Mouse (Mus musculus) limb, embryonic 11.5 days (tissue): Measurements from ENCODE around the gene Ppip5k2. TPM values are rescaled to one million over a fixed set of nuclear protein-coding genes. Genes with fewer than 3 reads are reported as not detected.

Source experiments
- ATAC-seq: fragments of 200-750 bp; cut with Nextera tagmentation; 2 replicates; pipeline ENCODE4 v1.8.0; 2017; ENCODE audit warnings: low read depth; ENCODE audit not compliant: insufficient number of reproducible peaks, low FRiP score, low TSS enrichment
- DNase-seq: peaks from one replicate; pipeline ENCODE4 v3.0.0-alpha.2; 2015; ENCODE audit warnings: low spot score
- H3K27ac ChIP-seq: fragments of 300-500 bp; sonication (generic); replicated peaks from 2 replicates; pipeline ENCODE4 v1.5.1; 2014; ENCODE audit warnings: low read depth, mild to moderate bottlenecking, low read length
- H3K27me3 ChIP-seq: fragments of 300-500 bp; sonication (generic); 2 replicates; pipeline ENCODE4 v1.6.1; 2014; ENCODE audit warnings: mild to moderate bottlenecking, low read length, mixed read lengths; ENCODE audit not compliant: control insufficient read depth, insufficient read depth
- H3K36me3 ChIP-seq: fragments of 300-500 bp; sonication (generic); 2 replicates; pipeline ENCODE4 v1.6.1; 2014; ENCODE audit warnings: mild to moderate bottlenecking, low read length, moderate library complexity, mixed read lengths; ENCODE audit not compliant: control insufficient read depth, insufficient read depth
- H3K4me1 ChIP-seq: fragments of 300-500 bp; sonication (generic); 2 replicates; pipeline ENCODE4 v1.6.1; 2014; ENCODE audit warnings: low read length, mixed read lengths; ENCODE audit not compliant: control insufficient read depth, insufficient read depth
- H3K4me2 ChIP-seq: fragments of 300-500 bp; sonication (generic); 2 replicates; pipeline ENCODE4 v1.6.1; 2014; ENCODE audit warnings: low read depth, mild to moderate bottlenecking, moderate library complexity; ENCODE audit not compliant: severe bottlenecking
- H3K4me3 ChIP-seq: fragments of 300-500 bp; sonication (generic); 2 replicates; pipeline ENCODE4 v1.5.1; 2014; ENCODE audit warnings: low read depth, low read length
- H3K9ac ChIP-seq: fragments of 300-500 bp; sonication (generic); 2 replicates; pipeline ENCODE4 v1.6.1; 2014; ENCODE audit warnings: mild to moderate bottlenecking, low read length
- H3K9me3 ChIP-seq: fragments of 300-500 bp; sonication (generic); 2 replicates; pipeline ENCODE4 v1.6.1; 2016; ENCODE audit warnings: low read length; ENCODE audit not compliant: control insufficient read depth
- WGBS: fragments of 180-500 bp; shearing (Covaris S2); extraction: QIAGEN DNeasy Blood & Tissue Kit; methylation state at CpG from one replicate; pipeline ENCODE4 v1.1.7; 2014; 5-methylcytosine and 5-hydroxymethylcytosine counted together
- polyA plus RNA-seq: library from polyadenylated mRNA; unstranded; fragments of >200 nt; fragmentation: Nextera tagmentation; extraction: Ambion mirVana; gene quantifications from 2 replicates; pipeline ENCODE4 v1.2.1, GENCODE M21; 2014

The Ppip5k2 gene
- polyA plus RNA-seq, 1 experiment from 2014 or later: 46.2 TPM

DNA sequence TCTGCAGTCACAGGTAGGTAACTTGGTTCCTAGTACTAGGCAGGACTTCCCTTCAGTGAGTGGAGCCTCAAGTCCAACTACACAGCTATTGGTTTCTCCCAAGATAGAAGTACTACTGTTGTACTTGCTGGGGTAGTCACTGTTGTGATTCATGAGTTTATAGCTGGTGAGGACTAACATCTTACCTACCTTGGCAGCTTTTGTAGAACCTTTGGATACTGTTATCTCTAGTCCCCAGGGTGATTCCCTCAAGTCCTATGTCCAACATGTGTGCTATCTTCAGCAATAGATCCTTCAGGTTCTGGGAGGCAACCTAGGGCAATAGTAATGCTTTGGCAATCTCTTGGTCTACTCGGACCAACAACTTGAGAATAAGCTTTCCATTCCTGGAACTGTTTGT, 65.6 kb downstream of the Ppip5k2 start:
- no peak overlapping the region for H3K9ac ChIP-seq
- DNase-seq: no peak
- H3K36me3 ChIP-seq: peaks cover 2% of the 10 kb centered on the region; the same call in 1 of the 2 replicates
- no peaks in the 10 kb centered on the region for H3K9me3 ChIP-seq
- no peak for ATAC-seq
- H3K27ac ChIP-seq: no peak overlapping the region
- H3K27me3 ChIP-seq: no peaks in the 10 kb centered on the region
- no peak overlapping the region for H3K4me2 ChIP-seq
- H3K4me1 ChIP-seq: no peaks in the 10 kb centered on the region
- WGBS: 83% methylated on average over 1 of the region's 1 CpGs
- H3K4me3 ChIP-seq: no peak overlapping the region

DNA sequence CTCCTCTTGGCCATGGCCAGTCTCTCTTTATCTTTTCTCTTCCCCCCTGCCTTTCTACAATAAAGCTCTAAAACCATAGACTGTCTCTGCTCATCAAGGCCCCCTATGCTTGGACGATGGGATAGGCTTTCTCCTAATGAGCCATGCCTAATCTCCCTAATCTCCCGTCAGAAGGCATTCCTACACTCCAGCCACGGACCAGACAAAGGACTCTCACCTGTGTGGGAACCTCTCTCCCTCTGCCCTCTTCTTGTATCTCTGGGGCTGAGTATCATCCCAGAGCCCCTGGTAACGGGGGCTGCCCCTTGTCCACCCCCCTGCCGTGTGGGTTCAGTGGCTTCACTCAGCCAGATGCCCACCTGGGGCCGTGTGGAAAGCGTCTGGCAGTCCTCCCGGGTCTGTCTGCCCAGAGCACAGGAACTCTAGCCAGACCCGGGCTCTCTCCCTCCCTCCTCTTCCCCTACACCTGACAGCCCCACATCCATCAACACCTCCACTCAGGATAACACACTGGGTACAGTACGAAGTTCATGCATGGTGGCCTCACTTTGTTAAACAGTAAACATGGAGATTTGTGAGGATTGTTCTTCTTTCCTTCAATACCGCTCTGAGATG, 71.1 kb downstream of the Ppip5k2 start:
- Histone ChIP-seq H3K27ac (no peak overlapping the region), H3K4me1 (no peaks in the 10 kb centered on the region), H3K9ac (no peak overlapping the region), H3K9me3 (no peaks in the 10 kb centered on the region), H3K36me3 (no peaks in the 10 kb centered on the region), H3K27me3 (no peaks in the 10 kb centered on the region), H3K4me3 (no peak overlapping the region), H3K4me2 (no peak overlapping the region)
- WGBS: 20% methylated on average over 11 of the region's 11 CpGs
- DNase-seq: no peak
- no peak for ATAC-seq

DNA sequence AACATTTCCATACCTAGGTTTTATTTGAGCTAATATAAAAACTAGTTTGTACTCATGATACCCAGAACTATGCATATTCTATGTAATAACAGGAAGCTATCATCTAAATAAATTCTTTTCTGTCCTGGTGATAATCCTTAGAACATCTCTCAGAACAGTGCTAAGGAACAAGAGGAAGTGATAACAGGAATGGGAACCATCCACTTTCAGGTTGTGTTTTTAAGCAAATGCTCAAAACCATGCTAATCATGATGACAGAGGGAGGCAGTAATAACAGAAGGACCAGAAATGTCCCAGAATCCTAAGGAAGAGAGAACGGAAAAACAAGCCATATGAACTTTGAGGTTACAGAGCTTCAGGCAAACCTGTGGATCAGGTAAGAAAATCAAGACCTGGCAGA, 72.9 kb downstream of the Ppip5k2 start:
- H3K27ac ChIP-seq: no peak overlapping the region
- H3K9me3 ChIP-seq: no peaks in the 10 kb centered on the region
- DNase-seq: no peak
- WGBS: 94% methylated on average over 1 of the region's 1 CpGs
- H3K9ac ChIP-seq: no peak overlapping the region
- ATAC-seq: no peak
- no peak overlapping the region for H3K4me3 ChIP-seq
- H3K4me1 ChIP-seq: no peaks in the 10 kb centered on the region
- no peak overlapping the region for H3K4me2 ChIP-seq
- H3K36me3 ChIP-seq: no peaks in the 10 kb centered on the region
- H3K27me3 ChIP-seq: no peaks in the 10 kb centered on the region

DNA sequence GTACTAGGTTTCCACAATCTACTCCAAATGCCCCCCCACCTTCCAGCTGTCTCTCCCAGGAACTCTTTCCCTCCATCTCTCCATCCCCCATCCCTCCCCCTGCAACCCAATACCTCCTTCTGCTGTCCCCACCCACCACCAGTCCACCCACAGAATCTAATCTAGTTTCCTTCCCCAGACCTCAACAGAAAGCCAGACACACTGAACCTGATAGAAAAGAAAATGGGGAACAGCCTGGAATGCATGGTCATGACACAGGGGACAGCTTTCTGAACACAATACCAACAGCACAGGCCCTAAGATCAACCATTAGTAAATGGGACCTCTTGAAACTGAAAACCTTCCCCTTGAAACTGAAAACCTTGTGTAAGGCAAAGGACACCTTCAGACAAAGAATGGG, 76.4 kb downstream of the Ppip5k2 start:
- no peak overlapping the region for H3K4me2 ChIP-seq
- H3K27ac ChIP-seq: no peak overlapping the region
- no peak overlapping the region for H3K9ac ChIP-seq

DNA sequence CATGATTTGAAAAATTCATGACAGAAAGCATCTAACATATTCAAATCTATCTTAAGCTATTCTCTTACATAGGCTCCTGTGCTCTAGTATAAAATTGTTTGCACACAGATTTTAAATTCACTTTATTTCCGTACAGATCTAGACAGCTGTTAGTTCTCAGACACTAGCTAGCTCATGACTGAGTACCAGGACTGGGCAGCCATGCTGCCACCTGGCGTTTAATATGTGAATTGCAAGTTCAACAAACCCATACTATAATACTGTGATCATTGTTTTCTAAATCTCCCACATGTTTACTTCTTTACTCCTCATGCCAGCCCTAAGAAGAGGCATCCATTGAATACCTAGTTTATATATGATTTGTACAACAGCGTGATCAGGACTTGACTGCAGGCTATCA, 81.5 kb downstream of the Ppip5k2 start:
- DNase-seq (peak; percentile 56), ATAC-seq (peak; percentile 75; the same call in 1 of the 2 replicates)
- H3K4me3 ChIP-seq: no peak overlapping the region
- no peaks in the 10 kb centered on the region for H3K9me3 ChIP-seq
- no peaks in the 10 kb centered on the region for H3K36me3 ChIP-seq
- no peaks in the 10 kb centered on the region for H3K4me1 ChIP-seq
- 14% methylated on average over 3 of the region's 3 CpGs for WGBS
- no peak overlapping the region for H3K27ac ChIP-seq
- no peak overlapping the region for H3K9ac ChIP-seq
- no peaks in the 10 kb centered on the region for H3K27me3 ChIP-seq
- no peak overlapping the region for H3K4me2 ChIP-seq

More for the DNA sequence above, 76.4 kb downstream of the Ppip5k2 start:
- Histone ChIP-seq H3K9me3 (no peaks in the 10 kb centered on the region), H3K4me3 (no peak overlapping the region), H3K27me3 (no peaks in the 10 kb centered on the region), H3K36me3 (no peaks in the 10 kb centered on the region), H3K4me1 (no peaks in the 10 kb centered on the region)
- ATAC-seq (no peak), DNase-seq (no peak)

DNA sequence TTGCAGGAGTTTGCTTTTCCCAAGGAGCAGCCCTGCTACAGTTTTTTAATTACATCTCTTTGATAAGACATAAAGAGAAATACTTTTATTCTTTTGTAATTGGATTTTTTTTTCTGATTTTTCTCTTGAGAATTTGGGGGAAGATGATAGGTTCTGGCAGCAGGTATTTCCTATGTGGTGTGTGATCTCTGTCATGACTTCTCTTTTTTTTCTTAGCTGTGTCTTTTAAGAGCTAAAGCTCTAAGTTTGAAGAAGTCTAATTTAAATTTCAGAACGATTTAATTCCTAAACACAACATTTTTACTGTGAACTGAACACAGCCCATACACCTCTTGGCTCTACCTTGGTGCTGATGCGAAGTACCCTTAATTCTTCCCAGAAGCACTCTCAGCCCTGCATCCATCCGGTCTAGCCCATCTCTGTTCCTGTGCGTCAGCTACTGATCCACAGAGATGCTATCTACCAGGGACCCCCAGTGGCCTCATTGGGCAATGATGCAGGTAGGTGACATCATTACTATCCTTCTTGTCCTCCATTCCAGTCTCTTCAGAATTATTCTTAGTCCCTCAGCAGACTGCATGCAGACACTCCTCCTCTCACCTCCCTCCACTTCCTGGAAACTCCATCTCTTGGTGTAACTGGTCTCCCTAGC, 93.6 kb downstream of the Ppip5k2 start:
- Histone ChIP-seq H3K27ac (no peak overlapping the region), H3K4me1 (no peaks in the 10 kb centered on the region), H3K4me2 (no peak overlapping the region), H3K9me3 (no peaks in the 10 kb centered on the region), H3K9ac (no peak overlapping the region), H3K27me3 (no peaks in the 10 kb centered on the region), H3K36me3 (no peaks in the 10 kb centered on the region), H3K4me3 (no peak overlapping the region)
- ATAC-seq: no peak
- 77% methylated on average over 4 of the region's 4 CpGs for WGBS
- no peak for DNase-seq

DNA sequence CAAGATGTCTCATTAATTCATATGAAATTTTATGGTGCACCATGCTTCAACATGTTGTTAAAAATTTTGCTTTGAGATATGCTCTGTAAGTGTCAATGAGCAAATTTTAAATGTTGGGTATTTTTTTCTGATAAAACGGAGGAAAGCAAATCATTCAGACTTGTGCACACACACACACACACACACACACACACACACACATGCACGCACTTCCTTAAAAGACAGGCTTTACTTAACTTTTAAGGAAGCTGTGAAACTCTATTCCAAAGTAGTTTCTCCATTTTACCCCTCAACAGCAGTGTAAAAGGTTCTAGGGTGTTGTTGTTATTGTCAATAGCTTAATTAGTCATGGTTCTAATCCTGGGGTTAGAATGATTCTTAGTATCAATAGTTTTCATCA, 94.1 kb downstream of the Ppip5k2 start:
- H3K4me3 ChIP-seq: no peak overlapping the region
- no peaks in the 10 kb centered on the region for H3K9me3 ChIP-seq
- no peak overlapping the region for H3K27ac ChIP-seq
- DNase-seq (no peak), ATAC-seq (no peak)
- H3K36me3 ChIP-seq: no peaks in the 10 kb centered on the region
- 86% methylated on average over 2 of the region's 2 CpGs for WGBS
- no peak overlapping the region for H3K4me2 ChIP-seq
- no peaks in the 10 kb centered on the region for H3K4me1 ChIP-seq
- no peaks in the 10 kb centered on the region for H3K27me3 ChIP-seq
- H3K9ac ChIP-seq: no peak overlapping the region

DNA sequence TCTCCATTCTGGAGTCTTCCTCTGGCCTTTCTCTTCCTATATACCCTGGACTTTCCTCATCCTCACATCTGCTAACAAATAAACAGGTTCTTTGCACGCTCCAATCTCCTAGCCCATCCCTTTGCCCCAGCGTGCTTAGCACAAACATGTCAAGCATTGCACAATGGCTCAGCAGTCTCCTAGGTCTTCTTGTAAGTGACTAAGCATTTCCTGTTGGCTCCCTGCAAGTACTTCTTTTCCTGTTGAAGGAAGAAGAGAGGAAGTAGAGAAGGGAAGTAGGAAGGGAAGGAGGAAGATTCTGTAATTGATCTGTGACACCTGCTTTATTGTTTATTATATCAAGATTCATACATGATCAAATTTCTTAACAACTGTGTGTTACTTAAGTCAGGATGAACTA, 97.4 kb downstream of the Ppip5k2 start:
- ATAC-seq: no peak
- no peaks in the 10 kb centered on the region for H3K27me3 ChIP-seq
- WGBS: 76% methylated on average over 2 of the region's 2 CpGs
- H3K36me3 ChIP-seq: no peaks in the 10 kb centered on the region
- H3K27ac ChIP-seq: no peak overlapping the region
- DNase-seq: no peak
- H3K9me3 ChIP-seq: no peaks in the 10 kb centered on the region
- no peak overlapping the region for H3K4me2 ChIP-seq
- H3K9ac ChIP-seq: no peak overlapping the region
- H3K4me1 ChIP-seq: no peaks in the 10 kb centered on the region
- no peak overlapping the region for H3K4me3 ChIP-seq

DNA sequence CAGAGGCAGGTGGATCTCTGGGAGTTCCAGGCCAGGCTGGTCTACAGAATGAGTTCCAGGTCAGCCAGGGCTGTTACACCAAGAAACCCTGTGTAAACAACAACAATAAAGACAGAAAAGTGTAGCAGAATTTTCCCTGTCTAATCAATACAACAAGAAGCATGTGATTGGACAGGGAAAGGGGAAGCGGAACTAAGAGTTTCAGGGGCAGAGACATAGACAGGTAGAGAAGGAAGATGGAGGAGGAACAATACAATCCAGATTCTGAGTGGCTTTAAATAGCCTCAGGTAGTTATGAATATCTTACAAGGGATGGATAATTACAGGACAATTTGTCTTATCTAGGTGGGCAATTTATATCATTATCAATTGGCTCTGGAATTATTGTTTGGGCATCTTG, 102.9 kb downstream of the Ppip5k2 start:
- Histone ChIP-seq H3K4me1 (no peaks in the 10 kb centered on the region), H3K9ac (no peak overlapping the region), H3K9me3 (no peaks in the 10 kb centered on the region), H3K4me2 (no peak overlapping the region), H3K36me3 (no peaks in the 10 kb centered on the region), H3K27ac (no peak overlapping the region), H3K4me3 (no peak overlapping the region), H3K27me3 (no peaks in the 10 kb centered on the region)
- no peak for DNase-seq
- WGBS: 88% methylated on average over 1 of the region's 1 CpGs
- no peak for ATAC-seq
